ENCODE assay signal across 7 mouse cellular contexts in the genomic region with DNA sequence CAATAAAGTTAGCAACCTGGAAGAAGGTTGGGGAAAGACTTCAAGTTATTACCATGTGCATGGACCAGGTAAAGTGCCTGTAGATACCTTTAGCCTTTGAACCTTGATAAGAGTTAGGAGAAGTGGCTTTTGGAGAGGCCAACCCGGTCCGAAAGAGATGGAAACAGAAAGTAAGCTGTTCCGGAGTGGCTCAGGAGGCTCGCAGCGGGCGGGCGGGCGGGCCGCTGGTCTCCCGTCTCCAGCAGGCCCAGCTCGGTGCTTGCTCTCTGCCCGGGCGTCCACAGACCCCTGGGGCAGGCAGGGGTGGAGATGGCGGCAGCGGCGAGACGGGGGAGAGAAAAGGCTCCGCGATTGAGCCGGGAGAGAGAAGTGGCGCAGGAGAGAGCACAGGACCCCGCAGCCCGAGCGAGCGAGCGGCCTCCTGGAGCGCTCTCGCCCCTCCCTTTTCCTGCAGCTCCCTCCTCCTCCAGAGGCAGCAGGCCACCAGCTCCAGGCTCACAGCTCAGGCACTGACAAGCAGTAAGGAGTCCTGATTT. TPM values are rescaled to one million over a fixed set of nuclear protein-coding genes. Genes with fewer than 3 reads are reported as not detected.
A peak's percentile ranks its signal among the peaks of the same experiment; 100 is the strongest.
DNase-seq lines count a peak whose midpoint lies in the region; ATAC-seq lines count a peak whose summit lies in the region.

Gene Asah2, minus strand, starts transcription at position 441 of the 536 bp plus-strand sequence.

- H3K36me3 ChIP-seq in intestine, embryonic 16.5 days (ENCODE audit: control insufficient read depth, insufficient read depth, low read length) = no peaks in the 10 kb centered on the region

- H3K9me3 ChIP-seq in intestine, embryonic 16.5 days (ENCODE audit: control insufficient read depth, low read length) = no peaks in the 10 kb centered on the region

- H3K4me1 ChIP-seq in intestine, embryonic 16.5 days (ENCODE audit: control insufficient read depth, insufficient read depth, low read length) = peaks cover 16% of the 10 kb centered on the region

- peak; percentile 91 for DNase-seq in adrenal gland, adult 2 months
- DNase-seq in embryo, embryonic 11 days = peak; percentile 85
- peak; percentile 67 to 82 for DNase-seq in gastrocnemius, postnatal 36 days
- peak; percentile 72 to 78 for DNase-seq in left cerebral cortex, postnatal 25 days (ENCODE audit: low spot score in 2 of 2)
- DNase-seq in mesoderm, embryonic 11.5 days (ENCODE audit: low read depth, low spot score) = peak; percentile 75
- peak; percentile 65 for DNase-seq in right cerebral cortex, postnatal 4 days

- no peaks in the 10 kb centered on the region for H3K27me3 ChIP-seq in intestine, embryonic 16.5 days (replicated peaks; ENCODE audit: control insufficient read depth, insufficient read depth, low read length)

- intact Hi-C loops in gastrocnemius, postnatal 36 days (cut with DNase I) = loop anchor here (10.0 kb wide), 1 partner anchor 133 kb away; no protein-coding TSS in a partner anchor
- intact Hi-C loops in left cerebral cortex, postnatal 25 days (cut with DNase I) = no loop called here

- peak within 1 kb of the TSS; percentile 96 for H3K9ac ChIP-seq in intestine, embryonic 16.5 days (ENCODE audit: low read depth, low read length)

- peak within 1 kb of the TSS; percentile 99 for H3K27ac ChIP-seq in intestine, embryonic 16.5 days (ENCODE audit: low read length)

- peak within 1 kb of the TSS; percentile 73 for H3K4me3 ChIP-seq in intestine, embryonic 16.5 days (ENCODE audit: low read length)

- H3K4me2 ChIP-seq in intestine, embryonic 16.5 days (ENCODE audit: low read depth, low read length) = peak within 1 kb of the TSS; percentile 63

- under 1% methylated on average over 28 of the region's 28 CpGs for WGBS in intestine, embryonic 16.5 days

- peak; percentile 96 for ATAC-seq in intestine, embryonic 16.5 days

RNA-seq across cellular contexts. Expression of gene Asah2, which starts in this region (rescaled TPM):
- 10 to 100 TPM; 20.5 to 25.7 TPM for total RNA-seq in adrenal gland, adult 2 months (2021)
- 12.1 and 13.0 TPM in 2 replicates for polyA plus RNA-seq in adrenal gland, adult 2 months (2012; rRNA removed)
- 1 to 10 TPM; 5.4 to 7.0 TPM for total RNA-seq in gastrocnemius, postnatal 36 days (2021)
- 4.4 and 6.4 TPM in 2 replicates for polyA plus RNA-seq in intestine, embryonic 16.5 days (2015; fragmentation: Nextera tagmentation; extraction: Ambion mirVana)
- 1 to 10 TPM; 7.2 to 7.3 TPM for total RNA-seq in left cerebral cortex, postnatal 25 days (2021)

Comparison
In these comparisons a context has a peak if more than half of its experiments do, and no peak if none do; other contexts are left out.
1. Peak in every context shown above with its lines: DNase-seq, ATAC-seq, H3K4me3 ChIP-seq and H3K27ac ChIP-seq.